Mouse (Mus musculus): Measurements from ENCODE around the gene Kcnk15. TPM values are rescaled to one million over a fixed set of nuclear protein-coding genes. Genes with fewer than 3 reads are reported as not detected.

The Kcnk15 gene
- total and polyA plus RNA-seq, 3 experiments = not detected

DNA sequence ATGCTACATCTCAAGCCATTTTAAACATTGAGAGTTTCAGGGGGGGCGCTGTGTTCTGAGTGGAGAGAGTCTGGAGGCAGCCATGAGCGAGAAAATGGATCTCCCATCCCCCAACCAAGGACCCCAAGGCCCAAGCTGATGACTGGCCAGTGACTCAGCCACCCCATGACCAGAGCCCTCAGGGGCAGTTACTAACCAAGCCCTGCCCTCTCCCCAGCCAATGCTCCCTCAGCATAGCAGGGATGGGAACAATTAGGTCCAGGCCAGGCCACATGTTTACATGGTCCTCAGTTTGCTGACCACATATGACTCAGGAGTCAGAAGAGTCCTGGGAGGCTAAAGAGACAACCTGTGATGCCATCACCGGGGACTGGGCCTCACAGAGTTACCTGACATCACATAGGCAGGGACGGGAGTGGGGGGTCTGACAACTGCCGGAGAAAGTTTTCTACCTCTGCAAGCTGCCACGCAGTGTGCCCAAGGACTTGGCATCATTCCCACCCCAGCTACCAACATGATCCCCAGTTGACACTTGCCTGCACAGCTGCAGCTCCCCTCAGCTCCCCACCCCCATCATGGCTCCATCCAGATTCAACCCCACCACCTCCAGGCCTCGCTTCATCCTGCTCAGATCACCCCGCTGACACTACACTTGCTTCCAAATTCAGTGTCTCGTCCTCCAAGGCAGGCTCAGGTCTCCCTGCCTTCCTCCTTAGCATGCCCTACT is 38.5 kb upstream of the Kcnk15 start:
- H3K4me3 ChIP-seq (ENCODE audit: control insufficient read depth in 1 of 2, insufficient read depth in 1 of 2, low read depth in 2 of 2, low read length in 2 of 2) = no peak overlapping the region
- DNase-seq (ENCODE audit: low read depth, low spot score) = no peak
- H3K9ac ChIP-seq (ENCODE audit: control insufficient read depth, low read depth, low read length, poor library complexity, severe bottlenecking) = no peak overlapping the region
- H3K27me3 ChIP-seq (ENCODE audit: control insufficient read depth in 1 of 2, insufficient read depth in 2 of 2, low read length in 2 of 2) = peaks cover 10 to 12% of the 10 kb centered on the region in 2 experiments
- no peaks in the 10 kb centered on the region for H3K4me1 ChIP-seq (ENCODE audit: control insufficient read depth in 1 of 2, insufficient read depth in 2 of 2, low read length in 2 of 2)
- H3K79me2 ChIP-seq (ENCODE audit: control insufficient read depth, insufficient read depth, low read length, poor library complexity) = no peaks in the 10 kb centered on the region
- H3K27ac ChIP-seq (ENCODE audit: control insufficient read depth, low read depth, low read length) = no peak overlapping the region
- no peaks in the 10 kb centered on the region for H3K36me3 ChIP-seq (ENCODE audit: control insufficient read depth in 1 of 2, insufficient read depth in 2 of 2, low read length in 2 of 2)
- TF ChIP-seq MXI1 (IDR thresholded peaks at IDR 0.05; ENCODE audit: low read depth, low read length) (no peak), TCF12 (IDR thresholded peaks at IDR 0.05; ENCODE audit: low read depth, low read length) (no peak), USF1 (IDR thresholded peaks at IDR 0.05; ENCODE audit: low read depth, low read length) (no peak), ZNF384 (IDR thresholded peaks at IDR 0.05; ENCODE audit: low read depth, low read length) (no peak), POLR2AphosphoS2 (IDR thresholded peaks at IDR 0.05; ENCODE audit: low read length) (no peak), USF2 (IDR thresholded peaks at IDR 0.05; ENCODE audit: borderline replicate concordance in 1 of 2, insufficient read depth in 1 of 2, low read depth in 1 of 2, low read length in 2 of 2) (no peak), ZMIZ1 (IDR thresholded peaks at IDR 0.05; ENCODE audit: low read depth, low read length) (no peak), MYC (IDR thresholded peaks at IDR 0.05; ENCODE audit: low read depth, low read length) (no peak), POLR2A (IDR thresholded peaks at IDR 0.05; ENCODE audit: control insufficient read depth in 1 of 2, insufficient read depth in 1 of 2, low read depth in 1 of 2, low read length in 2 of 2, poor library complexity in 1 of 2) (no peak), MAX (IDR thresholded peaks at IDR 0.05; ENCODE audit: low read length) (no peak), ELF1 (IDR thresholded peaks at IDR 0.05; ENCODE audit: low read depth, low read length) (no peak), GABPA (IDR thresholded peaks at IDR 0.05; ENCODE audit: low read depth, low read length) (no peak), SIN3A (IDR thresholded peaks at IDR 0.05; ENCODE audit: low read length) (no peak)
- no peaks in the 10 kb centered on the region for H3K9me3 ChIP-seq (replicated peaks; ENCODE audit: insufficient read depth, low read length)

DNA sequence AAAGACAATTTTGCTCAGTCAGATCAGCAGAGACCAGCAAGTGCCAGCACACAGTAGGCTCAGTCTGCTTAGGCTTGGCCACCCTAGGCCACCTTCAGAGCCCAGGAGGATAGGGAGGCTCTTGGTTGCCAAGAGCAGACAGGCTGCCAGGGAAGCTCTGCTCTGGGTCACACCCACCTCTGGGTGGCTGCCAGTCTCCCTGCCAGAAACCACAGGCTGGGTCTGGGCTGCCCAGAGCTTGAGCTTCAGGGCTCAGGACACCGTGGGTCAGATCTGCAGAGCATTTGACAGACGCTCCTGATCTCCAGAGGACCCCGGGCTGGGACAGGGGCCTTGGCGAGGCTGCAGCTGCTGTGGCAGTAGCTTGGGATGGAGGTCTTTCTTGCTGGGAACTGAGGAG is 32.8 kb upstream of the Kcnk15 start, which contains the start of gene Ccn5:
Ccn5 (plus strand) TSS at position 255 of the 400 bp plus-strand sequence.
- no peak within 1 kb of the TSS for H3K4me3 ChIP-seq (ENCODE audit: control insufficient read depth in 1 of 2, insufficient read depth in 1 of 2, low read depth in 2 of 2, low read length in 2 of 2)
- H3K27me3 ChIP-seq (ENCODE audit: control insufficient read depth in 1 of 2, insufficient read depth in 2 of 2, low read length in 2 of 2) = peaks cover 6 to 12% of the 10 kb centered on the region in 2 experiments
- 0 out of 2 replicates have a peak, but pooled peaks have one; percentile 39 for TF ChIP-seq ZKSCAN1 (IDR thresholded peaks at IDR 0.05; ENCODE audit: low read depth, low read length)
- TF ChIP-seq NELFE (IDR thresholded peaks at IDR 0.05; ENCODE audit: low read depth, low read length) = no peak
- H3K4me1 ChIP-seq (ENCODE audit: control insufficient read depth in 1 of 2, insufficient read depth in 2 of 2, low read length in 2 of 2) = no peaks in the 10 kb centered on the region
- no peak within 1 kb of the TSS for H3K27ac ChIP-seq (ENCODE audit: control insufficient read depth, low read depth, low read length)
- no peak within 1 kb of the TSS for H3K9ac ChIP-seq (ENCODE audit: control insufficient read depth, low read depth, low read length, poor library complexity, severe bottlenecking)
- no peaks in the 10 kb centered on the region for H3K9me3 ChIP-seq (replicated peaks; ENCODE audit: insufficient read depth, low read length)
- H3K79me2 ChIP-seq (ENCODE audit: control insufficient read depth, insufficient read depth, low read length, poor library complexity) = no peaks in the 10 kb centered on the region
- no peaks in the 10 kb centered on the region for H3K36me3 ChIP-seq (ENCODE audit: control insufficient read depth in 1 of 2, insufficient read depth in 2 of 2, low read length in 2 of 2)
- peak; percentile 18 for DNase-seq (ENCODE audit: low read depth, low spot score)

All from MEL (cell line).